Mouse (Mus musculus): ENCODE measurements around the gene Morn3. TPM values are rescaled to one million over a fixed set of nuclear protein-coding genes. Genes with fewer than 3 reads are reported as not detected.

Morn3 gene
- 15.2 TPM for polyA plus RNA-seq (2014; fragmentation: Illumina TruSeq; extraction: RNeasy Lipid Tissue Mini Kit (QIAGEN cat#74804); ENCODE audit: insufficient read depth, low read depth, low replicate concordance)

GRCm38 (mm10) chr5:123046916-123047315 lies at the start of gene Morn3:
Gene Morn3 (minus strand): TSS chr5:123047016.

DNA sequence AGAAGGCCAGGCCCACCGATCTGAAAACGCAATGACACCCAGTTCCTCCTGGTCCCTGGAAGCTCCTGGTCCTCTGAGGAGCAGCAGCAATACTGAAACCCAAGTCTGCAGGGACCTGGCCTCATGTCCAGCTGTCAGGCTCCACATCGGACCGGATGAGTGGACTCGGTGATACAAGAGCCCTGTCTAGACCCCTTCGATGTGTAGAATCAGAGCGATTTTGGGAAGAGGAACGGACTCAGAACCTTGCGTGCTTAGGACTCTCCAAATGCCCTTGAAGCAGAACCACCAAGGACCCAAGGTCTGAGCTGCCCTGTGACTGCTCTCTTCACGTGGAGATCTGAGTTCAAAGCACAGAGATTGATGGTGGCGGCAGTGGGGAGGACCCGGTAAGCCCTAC lies 21.3 kb upstream of the Morn3 start, which contains the start of gene Tmem120b:
Gene Tmem120b, plus strand, starts transcription at position 301 of the 400 bp plus-strand sequence.

DNA sequence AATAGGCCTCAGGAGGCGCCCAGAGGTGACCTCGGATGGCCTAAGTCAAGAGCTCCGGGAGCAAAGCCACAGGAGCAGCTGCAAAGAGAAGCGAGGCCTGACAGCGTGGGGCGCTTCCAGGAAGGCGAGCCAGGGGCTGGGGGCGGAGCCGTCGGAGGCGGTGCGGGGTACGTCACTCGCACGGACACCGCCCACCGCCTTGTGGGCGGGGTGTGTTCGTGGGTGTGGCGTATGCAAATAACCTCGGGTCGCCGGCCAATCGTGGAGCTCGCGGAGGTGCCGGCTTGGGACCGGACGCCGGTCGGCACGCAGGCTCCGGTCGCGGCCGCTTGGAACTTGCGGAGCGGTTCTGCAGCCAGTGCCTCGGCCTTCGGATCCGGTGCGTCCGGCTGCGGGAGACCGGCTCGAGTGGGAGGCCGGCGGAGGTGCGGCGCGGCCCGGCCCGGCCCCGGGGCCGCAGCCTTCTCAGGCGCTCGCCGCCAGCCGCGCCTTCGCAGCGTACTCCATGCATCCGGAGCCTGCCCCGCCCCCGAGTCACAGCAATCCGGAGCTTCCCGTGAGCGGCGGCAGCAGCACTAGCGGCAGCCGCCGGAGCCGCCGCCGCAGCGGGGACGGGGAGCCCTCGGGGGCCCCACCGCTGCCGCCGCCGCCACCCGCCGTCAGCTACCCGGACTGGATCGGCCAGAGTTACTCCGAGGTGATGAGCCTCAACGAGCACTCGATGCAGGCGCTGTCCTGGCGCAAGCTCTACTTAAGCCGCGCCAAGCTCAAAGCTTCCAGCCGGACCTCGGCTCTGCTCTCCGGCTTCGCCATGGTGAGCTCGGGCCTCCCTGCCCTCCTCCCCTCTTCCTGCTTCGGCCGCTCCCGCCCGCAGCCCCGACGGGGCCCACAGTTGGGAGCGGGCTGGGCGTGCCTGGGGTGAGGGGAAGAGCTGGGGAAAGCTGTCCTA lies 31.8 kb downstream of the Morn3 start, which contains the start of gene Orai1:
Gene Orai1, plus strand, starts transcription at position 322 of the 949 bp plus-strand sequence.

DNA sequence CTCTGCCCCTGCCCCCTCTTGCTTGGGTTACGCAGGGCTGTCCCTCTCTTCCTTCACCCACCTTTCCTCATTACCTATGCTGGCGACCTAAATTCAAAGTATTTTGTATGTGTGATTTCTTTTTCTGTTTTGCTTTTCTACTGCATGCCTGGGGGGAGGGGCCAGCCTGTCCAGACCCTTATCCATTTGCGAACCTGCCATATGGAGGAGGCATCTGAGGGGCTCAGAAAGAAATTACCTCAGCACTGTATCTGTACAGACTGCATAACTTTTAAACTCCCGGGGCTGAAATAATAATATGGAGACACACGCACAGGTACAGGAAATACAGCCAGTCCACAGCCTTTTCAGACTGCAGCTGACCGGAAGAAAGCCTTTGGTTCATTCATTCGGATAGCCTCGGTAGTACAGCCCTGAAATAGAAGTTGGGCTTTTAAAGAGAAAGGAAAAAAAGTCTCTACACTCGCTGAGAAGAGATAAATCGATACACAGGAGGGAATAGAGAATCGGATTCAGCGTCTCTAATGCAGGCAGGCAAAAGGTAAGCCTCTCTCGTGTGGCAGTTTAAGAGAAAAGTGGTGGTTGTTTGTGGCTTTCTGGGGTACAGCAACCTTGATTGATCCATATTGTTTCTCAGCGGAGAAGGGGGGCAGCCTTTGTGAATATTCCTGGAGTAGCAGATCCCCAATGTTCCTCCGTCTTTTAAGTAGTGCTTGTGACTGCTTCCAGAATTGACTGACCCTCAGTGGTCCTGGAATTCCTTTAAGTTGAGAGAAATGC lies 57.1 kb downstream of the Morn3 start, which contains the start of gene Kdm2b:
Gene Kdm2b, minus strand, starts transcription at position 273 of the 780 bp plus-strand sequence.

Other genes with a start within 250 kb of the Morn3 start
- 134 TPM for gene Anapc5, start 225.7 kb downstream of the Morn3 start, polyA plus RNA-seq (2014; fragmentation: Illumina TruSeq; extraction: RNeasy Lipid Tissue Mini Kit (QIAGEN cat#74804); ENCODE audit: insufficient read depth, low read depth, low replicate concordance)
- gene Rnf34, start 197.0 kb downstream of the Morn3 start, polyA plus RNA-seq (2014; fragmentation: Illumina TruSeq; extraction: RNeasy Lipid Tissue Mini Kit (QIAGEN cat#74804); ENCODE audit: insufficient read depth, low read depth, low replicate concordance), result 9.6 TPM
- gene Kdm2b, start 57.2 kb downstream of the Morn3 start, polyA plus RNA-seq (2014; fragmentation: Illumina TruSeq; extraction: RNeasy Lipid Tissue Mini Kit (QIAGEN cat#74804); ENCODE audit: insufficient read depth, low read depth, low replicate concordance), result 7.5 TPM
- 24.5 TPM for gene Orai1, start 31.9 kb downstream of the Morn3 start, polyA plus RNA-seq (2014; fragmentation: Illumina TruSeq; extraction: RNeasy Lipid Tissue Mini Kit (QIAGEN cat#74804); ENCODE audit: insufficient read depth, low read depth, low replicate concordance)
- gene Tmem120b, start 21.4 kb upstream of the Morn3 start, polyA plus RNA-seq (2014; fragmentation: Illumina TruSeq; extraction: RNeasy Lipid Tissue Mini Kit (QIAGEN cat#74804); ENCODE audit: insufficient read depth, low read depth, low replicate concordance), result 5.8 TPM
- 7.4 TPM for gene Rhof, start 85.7 kb upstream of the Morn3 start, polyA plus RNA-seq (2014; fragmentation: Illumina TruSeq; extraction: RNeasy Lipid Tissue Mini Kit (QIAGEN cat#74804); ENCODE audit: insufficient read depth, low read depth, low replicate concordance)
- 3.3 TPM for gene Setd1b, start 95.2 kb upstream of the Morn3 start, polyA plus RNA-seq (2014; fragmentation: Illumina TruSeq; extraction: RNeasy Lipid Tissue Mini Kit (QIAGEN cat#74804); ENCODE audit: insufficient read depth, low read depth, low replicate concordance)
- 27.5 TPM for gene Psmd9, start 122.4 kb upstream of the Morn3 start, polyA plus RNA-seq (2014; fragmentation: Illumina TruSeq; extraction: RNeasy Lipid Tissue Mini Kit (QIAGEN cat#74804); ENCODE audit: insufficient read depth, low read depth, low replicate concordance)
- gene Hpd, start 135.7 kb upstream of the Morn3 start, polyA plus RNA-seq (2014; fragmentation: Illumina TruSeq; extraction: RNeasy Lipid Tissue Mini Kit (QIAGEN cat#74804); ENCODE audit: insufficient read depth, low read depth, low replicate concordance), result 0.41 TPM
- 9.5 TPM for gene Wdr66, start 205.1 kb upstream of the Morn3 start, polyA plus RNA-seq (2014; fragmentation: Illumina TruSeq; extraction: RNeasy Lipid Tissue Mini Kit (QIAGEN cat#74804); ENCODE audit: insufficient read depth, low read depth, low replicate concordance)